Mouse (Mus musculus) heart, postnatal 10 days (tissue): ENCODE data around the gene Tssc4. TPM values are rescaled to one million over a fixed set of nuclear protein-coding genes. Genes with fewer than 3 reads are reported as not detected.
A peak's percentile ranks its signal among the peaks of the same experiment; 100 is the strongest.

Source experiments
- DNase-seq, 2 experiments: peaks; one replicate each; pipeline ENCODE4 v3.0.0; 2021
- intact Hi-C: fragments of 180-260 bp; cut with DNase I; formaldehyde crosslinking; loops from one replicate; pipeline ENCODE4 v1.15.1; 2025
- total RNA-seq, 2 experiments: library from RNA; stranded (reverse); gene quantifications; 2 replicates each; pipeline ENCODE4 v1.2.3; 2021

Tssc4 gene
- total RNA-seq, 2 experiments from 2014 or later, result 24.9 to 26.3 TPM

DNA sequence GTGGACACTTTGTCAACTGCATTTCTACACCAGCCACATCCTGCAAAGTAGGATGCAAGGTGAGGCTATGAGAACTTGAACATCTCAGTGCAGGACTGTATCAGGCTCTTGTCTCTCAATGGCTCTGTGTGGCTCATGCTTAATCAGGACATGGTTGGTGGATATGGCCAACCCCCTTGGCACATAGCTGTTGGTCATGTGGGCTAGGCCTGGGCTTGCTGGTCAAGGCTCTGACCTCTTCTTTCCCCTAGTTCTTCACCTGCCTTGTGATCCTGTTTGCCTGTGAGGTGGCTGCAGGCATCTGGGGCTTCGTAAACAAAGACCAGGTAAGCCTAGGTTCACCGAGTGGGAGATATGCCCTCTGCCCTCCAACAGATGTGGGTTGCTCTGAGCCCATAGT is 3.4 kb upstream of the Tssc4 start:
- intact Hi-C loops, result no loop called here
- DNase-seq, result no peak

DNA sequence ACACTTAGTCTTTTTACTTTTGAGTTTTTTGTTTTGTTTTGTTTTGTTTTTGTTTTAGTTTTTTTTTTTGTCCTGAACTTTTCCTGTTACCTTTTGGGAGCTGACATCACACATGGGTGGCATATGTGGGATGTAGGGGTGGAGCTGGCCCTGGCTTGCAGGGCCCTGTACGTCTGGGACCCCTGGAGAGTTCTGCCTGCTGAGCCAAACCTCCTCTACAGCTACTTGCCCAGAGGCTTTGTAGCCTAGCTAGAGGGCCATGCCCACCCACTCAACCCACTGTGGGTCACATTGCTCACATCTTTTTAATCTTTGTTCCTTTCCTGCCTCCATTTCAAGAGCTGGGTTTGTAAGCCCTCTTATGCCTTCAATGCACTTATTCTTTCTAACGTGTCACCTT is 1.6 kb upstream of the Tssc4 start:
- intact Hi-C loops, result no loop called here

DNA sequence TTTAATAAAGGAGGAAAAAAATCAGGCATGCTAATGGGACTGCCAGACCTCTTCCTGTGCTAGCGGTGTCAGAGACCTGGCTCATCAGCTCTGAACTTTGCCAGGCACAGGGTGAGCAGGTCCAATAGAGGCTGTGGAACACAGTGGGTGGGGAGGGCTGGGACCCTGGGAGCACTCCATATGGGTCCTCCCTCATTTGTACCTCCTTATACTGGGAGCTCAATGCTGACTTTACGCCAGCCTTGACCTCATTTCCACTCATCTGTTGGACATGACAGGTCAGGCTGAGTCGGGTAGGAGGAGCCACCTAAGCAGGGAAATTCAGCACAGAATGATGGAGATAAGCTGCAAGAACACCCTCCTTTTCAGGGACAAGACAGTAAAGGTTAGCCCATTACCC is 1.2 kb upstream of the Tssc4 start:
- intact Hi-C loops, result loop anchor here (2.0 kb wide), 1 partner anchor 15 kb away; the partner anchor contains the start of gene Cd81
- DNase-seq, result no peak

More for the DNA sequence above, 1.6 kb upstream of the Tssc4 start:
- no peak for DNase-seq

DNA sequence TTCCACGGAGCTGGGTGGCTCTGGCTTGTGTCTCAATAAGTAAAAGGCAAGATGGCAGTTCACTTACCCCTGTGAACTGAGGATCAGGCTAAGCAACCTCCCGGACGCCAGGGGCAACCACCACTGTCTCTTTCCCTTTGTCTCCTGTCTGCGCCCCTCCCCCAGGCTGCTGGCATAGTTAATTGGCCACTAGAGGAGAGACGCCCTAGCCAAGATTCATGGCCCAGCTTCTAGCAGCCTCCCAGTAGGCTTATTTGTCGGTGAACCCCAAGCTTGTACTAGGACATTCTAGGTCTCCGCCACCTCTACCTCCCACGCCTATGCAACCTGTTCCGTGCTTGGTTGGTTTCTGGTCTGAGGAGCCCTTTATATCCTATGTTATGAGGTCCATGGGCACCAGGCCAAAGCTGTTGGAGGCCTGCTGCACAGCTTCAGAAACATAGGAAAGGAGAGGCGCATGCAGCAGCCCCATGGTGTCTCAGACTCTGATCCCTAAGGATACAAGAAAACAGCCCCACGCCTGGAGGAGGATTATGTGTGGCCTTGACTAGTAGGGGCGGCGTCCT is 650 bp upstream of the Tssc4 start:
- peak in 1 of 2 experiments; percentile 48 for DNase-seq
- intact Hi-C loops, result loop anchor here (2.0 kb wide), 1 partner anchor 16 kb away; the partner anchor contains the start of gene Cd81

DNA sequence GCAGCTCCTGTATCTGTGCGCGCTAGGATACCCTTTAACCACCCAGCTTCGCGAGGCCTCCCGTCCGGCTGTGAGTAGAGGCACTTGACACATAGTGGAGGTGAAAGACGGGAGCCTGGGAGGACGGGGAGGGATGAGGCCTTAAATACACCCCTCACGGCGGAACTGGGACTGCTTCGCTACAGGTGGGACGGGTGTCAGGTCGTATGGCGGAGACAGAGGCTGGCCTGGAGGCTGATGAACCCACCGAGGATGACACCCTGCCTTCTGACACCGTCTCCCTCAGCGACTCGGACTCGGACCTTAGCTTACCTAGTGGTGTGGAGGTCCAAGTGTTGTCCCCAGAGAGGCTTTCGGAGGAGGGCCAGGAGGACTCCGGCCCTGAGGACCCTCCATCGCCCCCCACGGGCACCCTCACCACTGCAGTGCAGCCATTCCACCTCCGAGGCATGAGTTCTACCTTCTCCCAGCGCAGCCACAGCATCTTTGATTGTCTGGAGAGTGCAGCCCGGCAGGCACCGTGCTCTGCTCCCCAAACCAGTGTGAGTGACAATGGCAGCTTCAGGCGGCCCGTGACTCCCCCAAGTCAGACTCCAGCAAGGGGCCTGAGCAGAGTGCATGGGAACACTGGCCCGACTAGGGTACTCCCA is 827 bp downstream of the Tssc4 start:
- peak in 1 of 2 experiments; percentile 24 for DNase-seq
- intact Hi-C loops, result loop anchor here (2.0 kb wide), 1 partner anchor 17 kb away; the partner anchor contains the start of gene Cd81

DNA sequence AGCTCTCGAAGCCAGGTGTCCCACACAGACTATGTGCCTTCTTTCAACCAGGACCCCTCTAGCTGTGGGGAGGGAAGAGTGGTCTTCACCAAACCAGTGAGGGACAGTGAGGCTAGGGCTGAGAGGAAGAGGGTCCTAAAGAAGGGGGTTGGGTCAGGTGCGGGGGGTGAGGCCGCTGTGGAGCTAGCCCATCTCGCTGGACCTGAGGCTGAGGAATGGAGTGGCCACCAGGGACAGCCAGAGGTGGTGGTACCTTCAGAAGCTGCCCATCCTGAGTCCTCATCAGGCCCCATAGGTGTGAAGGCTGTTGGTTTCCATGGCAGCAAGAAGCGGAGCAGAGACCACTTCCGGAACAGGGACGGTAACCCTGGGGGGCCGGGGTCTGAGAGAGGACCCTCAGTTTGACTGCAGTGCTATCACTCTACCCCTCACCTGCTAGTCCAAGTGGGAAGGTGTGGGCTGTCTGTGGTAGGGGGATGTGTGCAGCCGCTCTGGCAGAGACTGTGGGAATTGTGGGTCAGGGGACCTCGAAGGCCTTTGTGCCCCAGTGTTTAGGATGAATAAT is 1.5 kb downstream of the Tssc4 start:
- intact Hi-C loops, result loop anchor here (1.0 kb wide), 1 partner anchor 62 kb away; no protein-coding TSS in a partner anchor
- DNase-seq, result no peak

DNA sequence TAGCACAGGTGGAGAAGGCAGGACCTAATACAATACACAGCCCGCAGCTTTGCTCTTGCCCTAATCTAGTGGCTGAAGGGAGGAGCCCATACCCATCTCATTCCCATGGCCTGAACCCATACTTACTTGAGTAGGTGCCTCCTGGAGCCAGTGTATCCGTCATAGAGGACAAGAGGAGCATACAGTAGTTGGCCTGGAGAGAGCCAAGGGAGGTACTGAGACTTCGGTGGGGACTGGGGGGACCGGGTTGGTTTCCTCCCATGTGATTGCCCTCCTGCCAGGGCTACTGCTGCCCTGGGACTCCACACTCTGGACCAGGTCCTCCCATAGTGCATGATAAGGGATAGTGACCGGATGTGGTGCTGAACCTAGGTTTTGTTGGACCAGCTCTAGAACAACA is 3.6 kb downstream of the Tssc4 start:
- no peak for DNase-seq
- intact Hi-C loops, result no loop called here

DNA sequence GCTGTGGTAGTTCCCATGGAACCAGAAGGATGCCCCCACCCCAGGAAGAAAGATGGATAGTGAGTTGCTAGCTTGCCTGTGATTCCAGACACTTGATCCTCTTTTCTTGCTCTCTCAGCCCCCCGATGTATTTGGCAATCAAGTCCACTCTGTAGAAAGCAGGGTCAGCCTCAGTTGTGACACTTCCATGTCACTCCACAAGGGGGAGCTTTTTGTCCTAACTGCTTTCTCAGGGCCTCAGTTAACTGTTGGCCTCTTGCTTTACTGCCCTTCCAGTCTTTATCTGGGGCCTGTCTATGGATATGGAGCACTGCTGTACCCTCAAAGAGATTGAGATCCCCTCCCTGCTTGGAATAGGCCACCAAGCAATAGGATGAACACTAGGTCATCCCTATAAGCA is 4.0 kb downstream of the Tssc4 start:
- intact Hi-C loops, result no loop called here
- peak; percentile 37 to 68 for DNase-seq

DNA sequence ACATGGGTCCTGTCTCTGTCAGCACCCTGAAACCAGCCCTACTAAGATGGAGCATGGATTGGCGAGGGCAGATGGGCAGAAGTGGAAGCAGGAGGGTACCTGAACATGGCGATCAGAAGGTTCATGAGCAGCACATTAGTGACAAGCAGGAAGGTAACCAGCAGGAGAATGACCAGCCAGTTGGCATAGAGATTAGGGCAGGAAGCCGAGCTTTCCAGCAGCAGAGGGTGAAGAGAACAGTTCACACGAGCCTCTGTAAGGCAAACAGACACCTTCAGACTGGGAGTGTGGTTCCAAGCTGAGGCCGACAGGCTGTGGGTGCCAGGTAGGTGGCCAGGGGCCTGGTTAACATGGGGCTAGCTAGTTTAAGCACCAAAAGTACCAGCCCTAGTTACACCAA is 6.3 kb downstream of the Tssc4 start:
- intact Hi-C loops, result no loop called here
- DNase-seq, result no peak

DNA sequence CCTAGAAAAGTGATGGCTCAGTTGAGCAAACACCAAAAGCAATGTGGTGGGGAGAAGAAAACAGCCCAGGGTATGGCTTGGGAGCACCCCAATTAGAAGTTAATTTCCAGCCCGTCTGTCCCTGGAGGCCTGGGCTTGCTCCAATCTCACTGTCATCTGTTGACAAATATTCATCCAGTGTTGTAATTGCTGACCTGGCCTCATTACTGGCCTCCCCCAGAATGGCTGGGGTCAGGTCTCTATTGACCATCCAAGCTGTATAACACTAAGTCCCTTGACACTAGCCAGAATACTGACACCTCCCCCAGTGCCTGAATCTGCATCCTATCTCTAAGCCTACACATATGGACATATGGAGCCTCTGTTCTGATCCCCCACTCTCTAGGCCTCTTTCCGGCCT is 8.3 kb downstream of the Tssc4 start:
- intact Hi-C loops, result no loop called here

DNA sequence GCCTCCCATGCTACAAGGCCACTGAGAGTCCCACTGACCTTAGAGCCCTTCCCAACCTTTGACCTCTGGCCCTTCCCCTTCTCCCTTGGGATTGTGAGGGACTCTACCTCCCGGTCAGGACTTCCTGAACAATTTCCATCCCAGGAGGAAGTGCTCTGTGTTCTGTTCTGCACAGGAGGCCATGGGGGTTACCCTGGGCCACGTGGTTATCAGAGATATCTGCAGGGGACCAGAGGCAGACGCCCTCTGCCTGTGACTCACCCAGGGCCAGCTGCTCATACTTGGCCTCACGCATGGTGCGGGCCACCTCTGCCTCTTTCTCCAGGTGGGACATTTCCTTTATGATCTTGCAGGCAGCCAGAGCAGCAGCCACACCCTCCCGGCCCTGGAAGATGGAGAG is 13.0 kb downstream of the Tssc4 start:
- intact Hi-C loops, result no loop called here
- no peak for DNase-seq

More for the DNA sequence above, 8.3 kb downstream of the Tssc4 start:
- no peak for DNase-seq

DNA sequence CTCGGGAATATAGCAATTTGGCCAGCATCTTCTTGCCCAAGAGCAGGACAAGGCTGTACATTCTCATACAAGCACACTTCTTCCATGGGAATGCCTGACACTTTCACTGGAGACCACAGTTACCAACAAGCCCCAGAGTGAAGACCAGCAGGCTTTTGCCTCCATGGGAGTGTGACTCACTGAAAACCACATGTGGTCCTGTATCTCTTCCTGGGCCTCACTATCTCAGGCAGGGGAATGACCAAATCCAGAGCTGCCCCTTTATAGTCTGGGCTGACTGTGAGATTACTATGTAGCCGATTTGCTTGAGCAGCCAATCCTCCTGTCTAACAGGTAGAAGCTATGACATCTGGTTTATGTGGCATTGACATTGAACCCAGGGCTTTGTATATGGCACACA is 14.7 kb downstream of the Tssc4 start:
- DNase-seq, result no peak
- intact Hi-C loops, result no loop called here

DNA sequence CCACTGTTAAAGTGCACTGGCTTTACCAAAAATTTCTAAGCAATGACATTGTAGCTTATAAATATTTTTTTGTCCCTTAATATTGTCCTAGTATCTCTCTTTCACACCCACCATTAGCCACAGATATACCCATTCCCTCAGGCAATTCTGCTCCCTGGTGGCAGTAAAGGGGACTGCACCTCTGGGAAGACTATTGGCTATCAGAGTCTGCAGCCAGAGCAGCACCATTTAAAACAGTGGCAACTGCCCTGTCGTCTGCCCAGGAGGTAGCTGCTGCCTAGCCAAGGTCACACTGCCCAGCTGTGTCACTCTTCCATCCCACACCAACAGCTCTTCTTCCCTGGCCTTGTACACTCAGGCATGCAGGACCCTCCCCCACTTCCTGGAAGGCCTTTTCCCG is 17.3 kb downstream of the Tssc4 start:
- DNase-seq, result peak; percentile 78 to 89
- intact Hi-C loops, result loop anchor here (1.0 to 5.0 kb wide), 3 partner anchors 78 to 192 kb away; no protein-coding TSS in a partner anchor

DNA sequence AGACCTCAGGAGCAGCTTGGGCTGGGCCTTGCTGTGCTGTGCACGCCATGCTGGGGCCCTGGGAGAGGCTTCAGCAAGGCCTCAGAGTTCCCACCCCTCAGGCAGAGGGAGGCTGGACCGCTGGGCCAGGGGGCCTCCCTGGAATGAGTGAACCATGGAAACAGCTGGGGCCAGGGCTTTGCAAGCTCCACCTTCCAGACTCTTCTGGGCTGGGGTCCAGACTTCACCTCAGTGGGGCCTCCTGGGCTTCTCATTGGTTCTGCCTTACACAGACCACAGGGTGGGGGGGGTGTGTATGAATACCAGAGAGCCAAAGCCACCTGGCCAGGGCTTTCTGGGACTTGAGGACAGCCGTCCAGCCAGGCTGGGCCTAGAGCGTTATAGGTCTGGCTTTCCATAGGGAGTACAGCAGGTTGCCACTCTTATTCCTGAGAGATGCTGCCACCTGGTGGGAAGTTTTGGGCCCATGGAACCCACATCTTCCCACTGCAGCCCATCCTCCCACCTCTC is 18.1 kb downstream of the Tssc4 start:
- intact Hi-C loops, result loop anchor here (5.0 kb wide), 1 partner anchor 170 kb away; no protein-coding TSS in a partner anchor

DNA sequence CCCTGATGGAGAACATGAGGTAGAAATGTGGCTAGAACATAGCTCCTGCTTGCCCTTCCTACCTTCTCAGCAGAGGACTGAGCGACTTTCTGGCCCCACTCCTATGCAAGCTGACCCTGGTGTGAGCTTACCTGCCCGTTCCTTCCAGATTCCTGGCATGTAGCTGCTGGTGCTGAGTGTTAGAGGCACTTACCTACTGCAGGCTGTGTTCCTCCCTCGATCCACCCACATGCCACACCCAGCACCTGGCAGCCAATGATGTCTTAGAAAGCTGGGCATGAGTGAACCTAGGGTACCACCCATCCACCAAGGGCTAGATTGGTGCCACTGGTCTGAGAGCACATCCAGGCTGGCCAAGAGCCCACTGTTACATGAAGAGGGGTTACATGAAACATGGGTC is 24.8 kb downstream of the Tssc4 start:
- DNase-seq, result no peak
- intact Hi-C loops, result loop anchor here (1.0 kb wide), 2 partner anchors 44 to 58 kb away; no protein-coding TSS in a partner anchor

More for the DNA sequence above, 18.1 kb downstream of the Tssc4 start:
- DNase-seq, result peak; percentile 69 to 79

DNA sequence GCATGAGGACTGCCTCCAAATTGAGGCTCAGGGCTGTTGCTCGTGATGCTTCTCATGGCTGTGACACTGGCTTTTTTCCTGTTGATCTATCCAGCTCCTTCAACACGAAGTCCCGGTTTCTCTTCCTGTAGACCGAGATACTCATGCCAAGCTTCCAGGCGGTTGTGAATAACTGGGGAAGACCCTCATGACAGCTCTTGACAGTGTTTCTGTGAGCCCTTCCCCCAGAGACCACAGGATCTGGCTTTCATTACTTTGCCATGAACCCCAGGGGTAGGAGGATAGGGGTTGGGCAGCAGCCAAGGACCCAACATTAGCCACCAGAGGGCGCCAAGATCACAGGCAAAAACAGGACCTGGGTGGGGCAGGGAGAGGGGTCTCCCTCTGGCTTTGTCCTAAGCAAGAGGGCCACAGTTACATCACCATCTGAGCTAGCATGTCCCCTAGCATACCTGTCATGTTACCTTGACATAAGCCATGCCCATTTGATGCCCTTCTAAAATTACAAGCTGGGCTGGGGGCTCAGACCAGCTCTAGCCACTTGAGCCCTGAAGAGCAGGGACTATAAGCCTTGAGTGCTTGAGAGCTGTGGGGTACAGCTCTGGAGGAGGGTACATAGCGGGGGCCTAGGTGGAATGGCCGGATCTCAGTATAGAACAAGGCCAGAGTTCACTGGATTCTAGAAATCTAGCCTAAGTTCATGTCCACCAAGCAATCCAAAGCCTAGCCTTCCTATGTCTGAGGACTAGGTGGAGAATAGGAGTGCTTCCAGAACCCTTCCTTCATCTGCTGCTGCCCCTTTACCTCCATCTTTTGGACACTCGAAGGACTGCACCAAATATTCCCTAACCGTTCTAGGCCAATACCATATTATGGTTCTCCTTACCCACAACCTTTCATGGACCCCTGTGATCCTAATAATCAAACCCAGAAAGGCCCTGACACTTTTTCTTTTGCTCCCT is 25.8 kb downstream of the Tssc4 start, which contains the start of gene Trpm5:
Gene Trpm5 (minus strand): TSS at position 51 of the 962 bp plus-strand sequence.
- peak; percentile 77 to 88 for DNase-seq
- intact Hi-C loops, result loop anchor here (1.0 kb wide), 3 partner anchors 43 to 371 kb away; no protein-coding TSS in a partner anchor

DNA sequence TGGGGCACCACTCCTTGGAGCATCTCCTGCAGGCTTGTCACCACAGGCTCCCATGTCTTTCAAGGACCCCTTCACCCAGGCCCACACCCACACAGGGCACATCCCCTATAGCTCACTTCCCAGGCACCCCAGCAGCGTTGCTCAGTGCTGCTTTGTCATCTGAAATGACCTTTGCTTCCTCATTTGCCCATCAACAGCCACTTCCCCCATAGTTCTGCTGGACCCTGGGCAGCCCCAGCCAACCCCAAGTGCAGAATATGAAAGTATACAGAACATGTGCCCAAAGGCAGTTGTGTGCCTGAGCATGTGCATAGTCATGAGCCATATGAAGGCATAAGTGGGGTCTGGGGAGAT is 26.5 kb downstream of the Tssc4 start:
- DNase-seq, result no peak
- intact Hi-C loops, result loop anchor here (1.0 kb wide), 1 partner anchor 371 kb away; no protein-coding TSS in a partner anchor

DNA sequence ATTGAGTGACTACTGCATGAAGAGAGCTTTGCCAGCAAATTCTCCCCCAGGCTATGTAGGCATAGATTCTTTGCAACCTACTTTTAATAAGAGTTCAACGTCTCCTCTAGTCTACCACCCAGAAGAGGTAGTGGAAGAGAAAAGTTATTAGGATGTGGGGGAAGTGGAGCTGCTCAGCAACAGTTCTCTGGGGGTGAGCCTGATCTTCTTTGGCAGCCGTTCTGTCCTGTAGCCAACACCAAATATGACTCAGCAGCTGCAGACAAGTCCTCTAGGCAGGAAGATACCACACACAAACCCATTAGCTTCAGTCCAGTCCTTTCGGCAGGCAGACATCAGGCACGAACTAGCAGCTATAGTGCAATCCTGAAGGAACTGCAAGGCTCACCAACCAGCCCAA is 31.7 kb downstream of the Tssc4 start:
- intact Hi-C loops, result no loop called here
- peak; percentile 47 to 58 for DNase-seq

DNA sequence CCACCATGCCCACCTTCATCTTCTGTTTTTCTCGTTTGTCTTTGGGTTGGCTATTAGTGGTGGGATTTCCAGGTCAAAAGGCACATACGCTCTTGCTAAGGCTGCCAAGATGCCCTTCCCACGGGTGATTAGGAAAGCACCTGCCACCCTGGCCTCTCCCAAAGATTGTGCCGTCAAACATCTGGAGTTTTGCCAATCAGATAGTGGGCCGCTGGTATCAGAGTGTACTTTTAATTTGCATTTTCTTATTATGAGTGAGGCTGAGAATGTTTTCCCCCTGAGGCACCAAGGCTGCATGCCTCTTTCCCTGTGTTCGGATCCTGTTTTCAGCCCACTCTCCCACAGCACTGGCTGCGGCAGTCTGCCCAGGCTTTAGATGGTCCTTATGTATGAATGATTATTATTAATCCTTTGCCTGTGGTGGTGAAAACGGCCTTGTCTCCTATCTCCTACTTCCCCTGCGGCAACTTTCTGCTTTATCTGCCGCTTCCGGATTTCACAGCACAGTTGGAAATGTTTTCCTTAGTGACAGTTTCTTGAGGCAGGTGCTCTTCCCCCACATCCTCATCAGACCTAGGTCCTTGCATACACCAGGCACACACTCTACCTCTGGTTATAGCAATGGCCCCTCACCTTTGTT is 36.3 kb downstream of the Tssc4 start:
- intact Hi-C loops, result no loop called here
- DNase-seq, result no peak

DNA sequence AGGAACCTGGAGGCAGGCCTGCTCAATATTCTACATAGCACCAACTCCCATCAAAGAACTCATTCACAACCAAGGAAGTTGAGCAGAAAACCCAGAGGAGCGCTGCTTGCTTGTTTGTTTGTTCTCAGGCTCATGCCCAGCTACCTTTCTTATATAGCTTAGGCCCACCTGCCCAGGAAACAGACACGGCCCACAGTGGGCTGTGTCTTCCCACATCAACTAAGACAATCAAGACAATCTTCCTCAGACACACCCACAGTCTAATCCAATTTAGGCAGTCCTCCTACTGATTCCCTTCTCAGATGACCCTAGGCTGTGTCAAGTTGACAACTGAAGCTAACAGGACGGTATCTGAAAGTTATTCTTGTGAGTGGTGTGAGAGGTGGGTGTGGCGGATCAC is 37.0 kb downstream of the Tssc4 start, which contains the start of gene Kcnq1:
Gene Kcnq1 (plus strand): TSS at position 301 of the 400 bp plus-strand sequence.
- intact Hi-C loops, result no loop called here
- DNase-seq, result no peak
